Mouse (Mus musculus) small intestine, adult 2 months (tissue): ENCODE results near the gene Timp3.

Source experiments
- CTCF ChIP-seq: fragments of 200-500 bp; IDR thresholded peaks from 2 replicates; pipeline ENCODE4 v1.5.1; 2012; ENCODE audit warnings: low read depth, mild to moderate bottlenecking, control low read depth, inconsistent platforms, low read length, moderate library complexity, mixed read lengths; ENCODE audit not compliant: insufficient replicate concordance, insufficient read length; ENCODE audit errors: extremely low read depth
- POLR2A ChIP-seq: fragments of 200-500 bp; IDR thresholded peaks from 2 replicates; pipeline ENCODE4 v1.6.1; 2012; ENCODE audit warnings: low read depth, mild to moderate bottlenecking, control low read depth, inconsistent platforms, low read length, moderate library complexity

- no peak for TF ChIP-seq POLR2A
- no peak for TF ChIP-seq CTCF
Measured at GRCm38 (mm10) chr10:86344654-86345053, 44.5 kb downstream of the Timp3 start.
